Mouse (Mus musculus) myocyte (in vitro differentiated cells): ENCODE measurements around the gene Lamb3.

Experiments
- MYOD1 ChIP-seq, 3 experiments: IDR thresholded peaks; one replicate each; pipeline ENCODE4 v1.6.1; 2011; ENCODE audit warnings: control low read depth in 2 of 3, low read depth in 2 of 3, mild to moderate bottlenecking in 2 of 3, moderate library complexity in 1 of 3; ENCODE audit not compliant: insufficient read length in 2 of 3, control insufficient read depth in 1 of 3
- MYOG ChIP-seq, 3 experiments: IDR thresholded peaks; one replicate each; pipeline ENCODE4 v1.6.1; 2011; ENCODE audit warnings: control low read depth in 2 of 3, low read depth in 2 of 3, mild to moderate bottlenecking in 2 of 3; ENCODE audit not compliant: insufficient read length in 2 of 3, control insufficient read depth in 1 of 3, insufficient read depth in 1 of 3
- POLR2A ChIP-seq: IDR thresholded peaks from one replicate; pipeline ENCODE4 v1.6.1; 2011; ENCODE audit warnings: low read depth, mild to moderate bottlenecking, control low read depth, moderate library complexity; ENCODE audit not compliant: insufficient read length
- REST ChIP-seq: IDR thresholded peaks from one replicate; pipeline ENCODE4 v1.6.1; 2011; ENCODE audit warnings: mild to moderate bottlenecking, control low read depth, moderate library complexity; ENCODE audit not compliant: insufficient read depth, insufficient read length
- USF1 ChIP-seq: IDR thresholded peaks from one replicate; pipeline ENCODE4 v1.6.1; 2011; ENCODE audit warnings: low read depth, mild to moderate bottlenecking, control low read depth, moderate library complexity

- TF ChIP-seq POLR2A (no peak), REST (no peak), MYOD1 (IDR thresholded peaks at IDR 0.05; ENCODE audit: control insufficient read depth in 1 of 3, insufficient read length in 2 of 3, low read depth in 2 of 3) (no peak), MYOG (IDR thresholded peaks at IDR 0.05; ENCODE audit: control insufficient read depth in 1 of 3, insufficient read depth in 1 of 3, insufficient read length in 2 of 3, low read depth in 2 of 3) (no peak), USF1 (no peak)
These were observed 162.6 kb downstream of the Lamb3 start, which contains the start of gene Camk1g for GRCm38 (mm10) chr1:193370096-193370495.
